Mouse (Mus musculus): ENCODE data around the gene Gpsm3.
A peak's percentile ranks its signal among the peaks of the same experiment; 100 is the strongest.

- TF ChIP-seq CTCF (IDR thresholded peaks at IDR 0.05; ENCODE audit: extremely low read depth, insufficient read depth, low read length) = no peak
- TF ChIP-seq POLR2A (IDR thresholded peaks at IDR 0.05; ENCODE audit: extremely low read depth, insufficient read depth, low read length) = peak; percentile 73; the same call in 1 of the 2 replicates
Measured at GRCm38 (mm10) chr17:34591994-34592375, 2.4 kb downstream of the Gpsm3 start.

All from cortical plate, adult 2 months (tissue).